Mouse (Mus musculus) neural tube, embryonic 14.5 days (tissue): ENCODE measurements around the gene Krtap5-5. TPM values are rescaled to one million over a fixed set of nuclear protein-coding genes. Genes with fewer than 3 reads are reported as not detected.

ENCODE experiments used
- ATAC-seq: fragments of 200-750 bp; cut with Nextera tagmentation; 2 replicates; pipeline ENCODE4 v1.8.0; 2017; ENCODE audit warnings: low read depth, mild to moderate bottlenecking, moderate TSS enrichment, moderate library complexity
- H3K27ac ChIP-seq: fragments of 300-500 bp; sonication (generic); 2 replicates; pipeline ENCODE4 v1.5.1; 2014; ENCODE audit warnings: low read depth, mild to moderate bottlenecking, control low read depth, low read length, moderate library complexity, mixed read lengths
- H3K27me3 ChIP-seq: fragments of 300-500 bp; sonication (generic); 2 replicates; pipeline ENCODE4 v1.6.1; 2014; ENCODE audit warnings: low read length; ENCODE audit not compliant: control insufficient read depth, insufficient read depth
- H3K36me3 ChIP-seq: fragments of 300-500 bp; sonication (generic); 2 replicates; pipeline ENCODE4 v1.6.1; 2014; ENCODE audit warnings: low read length, mixed read lengths; ENCODE audit not compliant: control insufficient read depth, insufficient read depth
- H3K4me1 ChIP-seq: fragments of 300-500 bp; sonication (generic); 2 replicates; pipeline ENCODE4 v1.6.1; 2014; ENCODE audit warnings: low read length; ENCODE audit not compliant: control insufficient read depth, insufficient read depth
- H3K4me2 ChIP-seq: fragments of 300-500 bp; sonication (generic); 2 replicates; pipeline ENCODE4 v1.6.1; 2014; ENCODE audit warnings: mild to moderate bottlenecking, low read depth, low read length, control low read depth
- H3K4me3 ChIP-seq: fragments of 300-500 bp; sonication (generic); 2 replicates; pipeline ENCODE4 v1.5.1; 2014; ENCODE audit warnings: low read depth, low read length, control low read depth, mixed read lengths
- H3K9ac ChIP-seq: fragments of 300-500 bp; sonication (generic); replicated peaks from 2 replicates; pipeline ENCODE4 v1.6.1; 2014; ENCODE audit warnings: low read depth, mild to moderate bottlenecking, control low read depth, low read length, mixed read lengths
- H3K9me3 ChIP-seq: fragments of 300-500 bp; sonication (generic); 2 replicates; pipeline ENCODE4 v1.6.1; 2016; ENCODE audit warnings: low read length; ENCODE audit not compliant: control insufficient read depth
- WGBS: fragments of 180-500 bp; shearing (Covaris S2); extraction: QIAGEN DNeasy Blood & Tissue Kit; methylation state at CpG from one replicate; pipeline ENCODE4 v1.1.7; 2014; 5-methylcytosine and 5-hydroxymethylcytosine counted together
- polyA plus RNA-seq: library from polyadenylated mRNA; unstranded; fragments of >200 nt; fragmentation: Nextera tagmentation; extraction: Ambion mirVana; gene quantifications from 2 replicates; pipeline ENCODE4 v1.2.1, GENCODE M21; 2014

Gene Krtap5-5
- polyA plus RNA-seq, 1 experiment from 2014 or later = not detected

DNA sequence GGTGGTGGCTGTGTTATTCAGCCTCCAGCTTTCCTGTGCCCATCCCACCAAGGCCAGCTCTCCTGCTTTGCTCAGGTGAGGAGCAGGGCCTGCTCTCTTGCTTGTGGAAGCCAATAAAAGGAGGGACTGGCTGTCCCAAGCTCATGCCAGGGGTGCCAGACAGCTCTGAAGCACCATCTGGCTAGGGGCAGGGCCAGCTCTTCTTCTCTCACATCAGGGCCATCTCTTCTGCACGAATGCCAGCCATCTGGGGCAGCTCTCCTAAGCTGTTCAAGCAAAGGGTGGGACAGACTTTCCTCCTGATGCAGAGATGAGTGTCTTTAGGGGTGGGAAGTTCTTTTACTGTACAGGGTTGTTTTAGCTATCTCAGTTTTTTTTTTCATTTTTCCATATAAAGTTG, 48.8 kb downstream of the Krtap5-5 start:
- WGBS = 67% methylated on average over 1 of the region's 1 CpGs

More for the DNA sequence above, 48.8 kb downstream of the Krtap5-5 start:
- Histone ChIP-seq H3K9ac (no peak overlapping the region), H3K27ac (no peak overlapping the region), H3K4me2 (no peak overlapping the region), H3K9me3 (no peaks in the 10 kb centered on the region), H3K4me3 (no peak overlapping the region), H3K4me1 (no peaks in the 10 kb centered on the region), H3K27me3 (no peaks in the 10 kb centered on the region), H3K36me3 (no peaks in the 10 kb centered on the region)
- no peak for ATAC-seq

Other genes starting within 250 kb of the Krtap5-5 start
- 50.5 and 53.5 TPM in 2 replicates for gene Mob2, start 168.9 kb downstream of the Krtap5-5 start, polyA plus RNA-seq
- gene Dusp8, start 134.1 kb downstream of the Krtap5-5 start, polyA plus RNA-seq = 136 and 141 TPM in 2 replicates
- gene Gm45618, start 109.2 kb downstream of the Krtap5-5 start, polyA plus RNA-seq = not detected in 2 replicates
- not detected in 2 replicates for gene Gm39115, start 93.9 kb downstream of the Krtap5-5 start, polyA plus RNA-seq
- not detected in 2 replicates for gene Gm45337, start 85.4 kb downstream of the Krtap5-5 start, polyA plus RNA-seq
- not detected in 2 replicates for gene Gm29735, start 72.9 kb downstream of the Krtap5-5 start, polyA plus RNA-seq
- 0.40 TPM in 1 of 2 replicates, not detected in the other for gene Gm4553, start 64.2 kb downstream of the Krtap5-5 start, polyA plus RNA-seq
- gene Krtap5-2, start 54.0 kb downstream of the Krtap5-5 start, polyA plus RNA-seq = not detected in 2 replicates
- not detected in 2 replicates for gene Gm10153, start 39.6 kb downstream of the Krtap5-5 start, polyA plus RNA-seq
- gene Krtap5-3, start 28.6 kb downstream of the Krtap5-5 start, polyA plus RNA-seq = not detected in 2 replicates
- gene Gm7579, start 18.1 kb downstream of the Krtap5-5 start, polyA plus RNA-seq = not detected in 2 replicates
- not detected in 2 replicates for gene Gm40460, start 11.1 kb upstream of the Krtap5-5 start, polyA plus RNA-seq
- gene Gm2431, start 28.4 kb upstream of the Krtap5-5 start, polyA plus RNA-seq = not detected in 2 replicates
- gene Gm4559, start 44.4 kb upstream of the Krtap5-5 start, polyA plus RNA-seq = not detected in 2 replicates
- gene Krtap5-1, start 67.1 kb upstream of the Krtap5-5 start, polyA plus RNA-seq = not detected in 2 replicates
- not detected in 2 replicates for gene Krtap5-4, start 73.6 kb upstream of the Krtap5-5 start, polyA plus RNA-seq
- gene Ifitm10, start 143.8 kb upstream of the Krtap5-5 start, polyA plus RNA-seq = 6.0 and 11.2 TPM in 2 replicates
- gene Gm49369, start 152.7 kb upstream of the Krtap5-5 start, polyA plus RNA-seq = 2.9 TPM in 1 of 2 replicates, not detected in the other
- gene Ctsd, start 158.1 kb upstream of the Krtap5-5 start, polyA plus RNA-seq = 250 and 288 TPM in 2 replicates
- gene Syt8, start 204.9 kb upstream of the Krtap5-5 start, polyA plus RNA-seq = not detected in 2 replicates
- 1.4 and 4.3 TPM in 2 replicates for gene Tnni2, start 211.8 kb upstream of the Krtap5-5 start, polyA plus RNA-seq
- gene Lsp1, start 230.8 kb upstream of the Krtap5-5 start, polyA plus RNA-seq = 3.9 and 5.6 TPM in 2 replicates